Mouse (Mus musculus): ENCODE measurements at regions not wholly inside any gene's neighbourhood (a gene's known extent, or its start where the extent isn't known, plus 50 kb on each side); places are given as distances from the start of the nearest gene placed in this dataset.

DNA sequence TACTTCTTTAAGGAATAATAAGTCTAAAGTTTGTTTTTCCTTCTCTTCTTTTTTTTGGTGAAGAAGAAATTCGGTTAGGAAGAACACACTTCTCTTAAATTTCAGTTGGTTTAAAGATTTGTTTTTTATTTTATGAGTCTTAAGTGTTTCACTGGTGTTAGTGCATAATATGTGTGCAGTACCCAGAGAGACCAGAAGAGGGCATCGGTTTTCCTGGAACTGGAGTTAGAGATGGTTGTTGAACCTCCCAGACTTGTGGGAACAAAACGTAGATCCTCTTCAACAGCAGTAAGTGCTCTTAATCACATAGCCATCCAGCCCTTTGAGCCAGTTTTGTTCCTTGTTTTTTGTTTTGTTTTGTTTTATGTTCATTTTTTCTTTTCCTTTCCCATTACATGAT lies 101.5 kb upstream of the Nebl start:
- H3ac ChIP-seq (ENCODE audit: control insufficient read depth, insufficient read length, low read depth) = no peak overlapping the region
- no peaks in the 10 kb centered on the region for H3K79me3 ChIP-seq (ENCODE audit: low read depth)
- TF ChIP-seq MYOD1 (IDR thresholded peaks at IDR 0.05; ENCODE audit: control insufficient read depth, insufficient read length, low read depth) (no peak), USF1 (IDR thresholded peaks at IDR 0.05; ENCODE audit: low read depth) (no peak), MYOG (IDR thresholded peaks at IDR 0.05; ENCODE audit: control insufficient read depth, extremely low read depth, insufficient read length) (no peak), MAX (IDR thresholded peaks at IDR 0.05) (no peak), CEBPB (IDR thresholded peaks at IDR 0.05; ENCODE audit: low read depth) (no peak), FOSL1 (IDR thresholded peaks at IDR 0.05; ENCODE audit: insufficient read depth, low read length, poor library complexity, severe bottlenecking) (no peak), CTCF (IDR thresholded peaks at IDR 0.05; ENCODE audit: control insufficient read depth, insufficient read depth, insufficient read length) (no peak)
- no peaks in the 10 kb centered on the region for H3K36me3 ChIP-seq (ENCODE audit: control insufficient read depth, insufficient read depth)
- H3K79me2 ChIP-seq (ENCODE audit: control insufficient read depth, insufficient read depth) = no peaks in the 10 kb centered on the region
- no peak overlapping the region for H3K4me3 ChIP-seq (ENCODE audit: insufficient read depth, poor library complexity, severe bottlenecking)
- H3K27me3 ChIP-seq (ENCODE audit: control insufficient read depth, insufficient read depth, insufficient read length) = no peaks in the 10 kb centered on the region

DNA sequence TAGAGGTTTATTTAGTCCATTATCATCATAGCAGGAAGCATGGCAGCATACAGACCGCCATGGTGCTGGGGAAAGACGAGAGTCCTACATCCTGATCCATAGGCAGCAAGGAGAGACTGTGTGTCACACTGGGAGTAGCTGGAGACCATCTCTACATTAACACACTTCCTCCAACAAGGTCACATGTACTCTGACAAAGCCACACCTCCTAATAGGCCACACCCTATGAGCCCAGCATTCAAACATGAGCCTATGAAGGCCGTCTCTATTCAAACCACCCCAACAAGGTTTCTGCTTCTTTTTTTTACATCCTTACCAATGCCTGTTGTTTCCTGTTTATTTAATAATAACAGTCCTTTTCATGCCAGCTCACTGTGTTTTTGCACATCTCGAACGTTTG lies 99.0 kb upstream of the Nebl start:
- H3ac ChIP-seq (ENCODE audit: control insufficient read depth, insufficient read length, low read depth) = no peak overlapping the region
- no peak for TF ChIP-seq MYOD1 (IDR thresholded peaks at IDR 0.05; ENCODE audit: control insufficient read depth, insufficient read length, low read depth)
- no peak for TF ChIP-seq MAX (IDR thresholded peaks at IDR 0.05)
- H3K27me3 ChIP-seq (ENCODE audit: control insufficient read depth, insufficient read depth, insufficient read length) = no peaks in the 10 kb centered on the region
- H3K4me3 ChIP-seq (ENCODE audit: insufficient read depth, poor library complexity, severe bottlenecking) = no peak overlapping the region
- H3K79me2 ChIP-seq (ENCODE audit: control insufficient read depth, insufficient read depth) = no peaks in the 10 kb centered on the region
- H3K36me3 ChIP-seq (ENCODE audit: control insufficient read depth, insufficient read depth) = no peaks in the 10 kb centered on the region
- no peaks in the 10 kb centered on the region for H3K79me3 ChIP-seq (ENCODE audit: low read depth)

GRCm38 (mm10) chr2:17825271-17825670 lies 94.0 kb upstream of the Nebl start:
- TF ChIP-seq FOSL1 (IDR thresholded peaks at IDR 0.05; ENCODE audit: insufficient read depth, low read length, poor library complexity, severe bottlenecking) (no peak), CEBPB (IDR thresholded peaks at IDR 0.05; ENCODE audit: low read depth) (no peak), USF1 (IDR thresholded peaks at IDR 0.05; ENCODE audit: low read depth) (no peak), CTCF (IDR thresholded peaks at IDR 0.05; ENCODE audit: control insufficient read depth, insufficient read depth, insufficient read length) (no peak), MAX (IDR thresholded peaks at IDR 0.05) (no peak), MYOD1 (IDR thresholded peaks at IDR 0.05; ENCODE audit: control insufficient read depth, insufficient read length, low read depth) (no peak), MYOG (IDR thresholded peaks at IDR 0.05; ENCODE audit: control insufficient read depth, extremely low read depth, insufficient read length) (no peak)
- no peak overlapping the region for H3ac ChIP-seq (ENCODE audit: control insufficient read depth, insufficient read length, low read depth)
- H3K4me3 ChIP-seq (ENCODE audit: insufficient read depth, poor library complexity, severe bottlenecking) = no peak overlapping the region
- no peaks in the 10 kb centered on the region for H3K36me3 ChIP-seq (ENCODE audit: control insufficient read depth, insufficient read depth)
- no peaks in the 10 kb centered on the region for H3K79me2 ChIP-seq (ENCODE audit: control insufficient read depth, insufficient read depth)
- no peaks in the 10 kb centered on the region for H3K27me3 ChIP-seq (ENCODE audit: control insufficient read depth, insufficient read depth, insufficient read length)
- H3K79me3 ChIP-seq (ENCODE audit: low read depth) = no peaks in the 10 kb centered on the region

- H3K27me3 ChIP-seq (ENCODE audit: control insufficient read depth, insufficient read depth, insufficient read length) = no peaks in the 10 kb centered on the region
- H3K79me3 ChIP-seq (ENCODE audit: low read depth) = no peaks in the 10 kb centered on the region
- H3K79me2 ChIP-seq (ENCODE audit: control insufficient read depth, insufficient read depth) = no peaks in the 10 kb centered on the region
- no peaks in the 10 kb centered on the region for H3K36me3 ChIP-seq (ENCODE audit: control insufficient read depth, insufficient read depth)
- TF ChIP-seq USF1 (IDR thresholded peaks at IDR 0.05; ENCODE audit: low read depth) (no peak), CTCF (IDR thresholded peaks at IDR 0.05; ENCODE audit: control insufficient read depth, insufficient read depth, insufficient read length) (no peak), FOSL1 (IDR thresholded peaks at IDR 0.05; ENCODE audit: insufficient read depth, low read length, poor library complexity, severe bottlenecking) (no peak), CEBPB (IDR thresholded peaks at IDR 0.05; ENCODE audit: low read depth) (no peak), MAX (IDR thresholded peaks at IDR 0.05) (no peak), MYOD1 (IDR thresholded peaks at IDR 0.05; ENCODE audit: control insufficient read depth, insufficient read length, low read depth) (no peak), MYOG (IDR thresholded peaks at IDR 0.05; ENCODE audit: control insufficient read depth, extremely low read depth, insufficient read length) (no peak)
- no peak overlapping the region for H3K4me3 ChIP-seq (ENCODE audit: insufficient read depth, poor library complexity, severe bottlenecking)
- H3ac ChIP-seq (ENCODE audit: control insufficient read depth, insufficient read length, low read depth) = no peak overlapping the region
These were observed 92.9 kb upstream of the Nebl start for GRCm38 (mm10) chr2:17824176-17824575.

DNA sequence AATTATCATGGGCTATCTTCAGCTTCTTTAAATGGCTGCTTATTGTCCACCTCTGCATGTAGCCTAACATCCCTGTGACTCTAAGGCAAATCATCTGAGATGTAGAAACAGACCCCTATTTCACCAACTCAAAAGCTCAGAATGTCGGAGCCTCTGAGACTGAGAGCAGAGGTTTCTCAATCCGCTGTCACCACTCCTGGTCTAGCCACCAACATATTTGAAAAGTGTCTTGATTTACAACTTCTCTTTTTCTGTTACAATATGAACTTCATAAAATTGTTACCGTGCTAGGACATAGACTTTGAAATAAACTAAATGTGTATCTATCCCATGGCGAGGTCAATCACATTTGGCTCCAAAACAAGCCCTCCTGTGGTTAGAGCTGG lies 91.3 kb upstream of the Nebl start:
- Histone ChIP-seq H3K4me3 (ENCODE audit: insufficient read depth, poor library complexity, severe bottlenecking) (no peak overlapping the region), H3K79me2 (ENCODE audit: control insufficient read depth, insufficient read depth) (no peaks in the 10 kb centered on the region), H3K27me3 (ENCODE audit: control insufficient read depth, insufficient read depth, insufficient read length) (no peaks in the 10 kb centered on the region), H3ac (ENCODE audit: control insufficient read depth, insufficient read length, low read depth) (no peak overlapping the region), H3K36me3 (ENCODE audit: control insufficient read depth, insufficient read depth) (no peaks in the 10 kb centered on the region), H3K79me3 (ENCODE audit: low read depth) (no peaks in the 10 kb centered on the region)
- TF ChIP-seq CEBPB (IDR thresholded peaks at IDR 0.05; ENCODE audit: low read depth) (no peak), MYOG (IDR thresholded peaks at IDR 0.05; ENCODE audit: control insufficient read depth, extremely low read depth, insufficient read length) (no peak), MYOD1 (IDR thresholded peaks at IDR 0.05; ENCODE audit: control insufficient read depth, insufficient read length, low read depth) (no peak), CTCF (IDR thresholded peaks at IDR 0.05; ENCODE audit: control insufficient read depth, insufficient read depth, insufficient read length) (no peak), USF1 (IDR thresholded peaks at IDR 0.05; ENCODE audit: low read depth) (no peak)

- TF ChIP-seq MAX (IDR thresholded peaks at IDR 0.05) (no peak), CTCF (IDR thresholded peaks at IDR 0.05; ENCODE audit: control insufficient read depth, insufficient read depth, insufficient read length) (no peak), USF1 (IDR thresholded peaks at IDR 0.05; ENCODE audit: low read depth) (no peak), CEBPB (IDR thresholded peaks at IDR 0.05; ENCODE audit: low read depth) (no peak), MYOG (IDR thresholded peaks at IDR 0.05; ENCODE audit: control insufficient read depth, extremely low read depth, insufficient read length) (no peak), FOSL1 (IDR thresholded peaks at IDR 0.05; ENCODE audit: insufficient read depth, low read length, poor library complexity, severe bottlenecking) (no peak), MYOD1 (IDR thresholded peaks at IDR 0.05; ENCODE audit: control insufficient read depth, insufficient read length, low read depth) (no peak)
- Histone ChIP-seq H3K79me3 (ENCODE audit: low read depth) (no peaks in the 10 kb centered on the region), H3ac (ENCODE audit: control insufficient read depth, insufficient read length, low read depth) (no peak overlapping the region), H3K4me3 (ENCODE audit: insufficient read depth, poor library complexity, severe bottlenecking) (no peak overlapping the region), H3K79me2 (ENCODE audit: control insufficient read depth, insufficient read depth) (no peaks in the 10 kb centered on the region), H3K36me3 (ENCODE audit: control insufficient read depth, insufficient read depth) (no peaks in the 10 kb centered on the region), H3K27me3 (ENCODE audit: control insufficient read depth, insufficient read depth, insufficient read length) (no peaks in the 10 kb centered on the region)
These were observed 90.8 kb upstream of the Nebl start for GRCm38 (mm10) chr2:17821878-17822620.

Measured in C2C12 (cell line).